Mouse (Mus musculus) embryo, embryonic 11.5 days (tissue): Measurements from ENCODE around the gene Farsb.
"Not testable (repeated sequence)": the region's sequence is repeated elsewhere in the genome, so short reads cannot be mapped to it uniquely, and the experiment has no call there.

Experiments
- DNase-seq: peaks from one replicate; pipeline ENCODE4 v3.0.0-alpha.2; 2012; ENCODE audit warnings: low read depth, low spot score

Gene Farsb

DNA sequence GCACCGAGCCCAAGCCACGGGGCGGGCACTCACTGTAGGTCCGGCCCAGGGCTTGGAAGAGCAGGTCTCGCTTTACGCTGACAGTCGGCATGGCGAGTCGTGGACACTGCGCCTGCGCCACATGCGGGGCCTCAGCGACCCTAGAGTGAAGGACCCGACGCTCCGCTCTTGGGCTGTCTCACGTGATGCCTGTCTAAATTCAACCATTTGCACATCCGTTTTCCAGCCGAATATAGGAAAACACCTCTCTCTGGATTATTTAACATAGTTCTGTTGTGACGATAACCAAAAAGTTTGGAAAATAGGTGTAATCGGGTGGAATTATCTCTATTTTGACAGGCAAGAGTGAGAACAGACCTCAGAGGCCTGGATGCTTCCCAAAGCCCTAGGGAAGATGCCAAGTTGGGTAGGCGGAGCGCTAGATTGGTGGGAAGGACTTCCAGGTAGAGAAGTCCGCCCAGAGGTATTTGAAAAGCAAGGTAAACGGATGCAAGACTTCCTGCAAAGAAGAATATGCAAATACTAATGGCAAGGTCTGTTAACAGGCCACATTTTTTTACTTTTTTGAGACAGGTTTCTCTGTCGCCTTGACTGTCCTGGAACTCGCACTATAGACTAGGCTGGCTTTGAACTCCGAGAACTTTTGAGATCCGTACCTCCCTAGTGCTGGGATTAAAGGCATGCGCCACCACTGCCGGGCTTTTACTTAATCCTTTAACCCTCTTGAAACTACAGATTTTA, at the start of gene Farsb:
Farsb (minus strand) TSS at position 146 of the 741 bp plus-strand sequence.
- DNase-seq: peak; percentile 86

DNA sequence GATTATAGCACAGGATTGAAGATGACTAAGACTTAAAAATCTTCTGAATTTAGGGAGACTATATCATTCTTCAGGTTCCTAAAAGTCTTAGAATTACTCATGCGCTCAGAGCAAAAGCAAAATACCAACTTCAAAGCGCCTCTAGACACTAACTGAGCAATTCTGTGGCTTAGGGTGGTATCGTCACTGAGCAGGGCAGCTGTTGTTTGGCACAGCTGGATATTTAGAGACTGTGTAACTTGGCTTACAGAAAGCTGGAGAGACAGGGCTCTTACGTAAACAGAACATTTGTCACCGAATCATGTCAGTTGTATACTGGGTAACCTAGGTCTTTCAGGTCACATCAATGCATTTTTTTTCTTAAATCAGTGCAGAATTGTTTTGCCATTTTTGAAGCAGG, 49.7 kb upstream of the Farsb start:
- DNase-seq: no peak

DNA sequence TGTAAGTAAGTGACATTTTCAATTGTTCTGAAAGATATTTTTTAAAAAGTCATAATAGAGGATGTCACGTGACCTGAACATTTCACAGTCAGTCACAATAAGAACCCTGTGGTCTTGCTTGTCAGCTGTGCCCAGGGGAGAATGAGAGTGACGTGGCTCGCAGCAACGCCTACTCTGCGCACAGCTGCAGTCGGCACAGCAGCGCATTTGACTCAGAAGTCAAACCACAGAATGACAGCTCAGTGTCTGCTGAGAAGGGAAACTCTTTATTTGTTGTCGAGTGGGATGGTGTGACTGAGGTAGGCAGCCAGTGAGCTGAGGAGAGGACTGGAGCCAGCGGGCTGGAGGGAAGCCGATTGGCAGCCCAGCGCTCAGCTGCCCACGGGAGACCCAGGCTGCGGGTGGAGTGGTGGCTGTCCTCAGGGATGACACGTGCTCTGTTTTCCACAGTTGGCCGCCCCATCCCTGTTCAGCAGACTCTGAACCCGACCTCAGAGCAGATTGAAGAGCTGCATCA, 48.9 kb upstream of the Farsb start:
- peak; percentile 22 for DNase-seq

DNA sequence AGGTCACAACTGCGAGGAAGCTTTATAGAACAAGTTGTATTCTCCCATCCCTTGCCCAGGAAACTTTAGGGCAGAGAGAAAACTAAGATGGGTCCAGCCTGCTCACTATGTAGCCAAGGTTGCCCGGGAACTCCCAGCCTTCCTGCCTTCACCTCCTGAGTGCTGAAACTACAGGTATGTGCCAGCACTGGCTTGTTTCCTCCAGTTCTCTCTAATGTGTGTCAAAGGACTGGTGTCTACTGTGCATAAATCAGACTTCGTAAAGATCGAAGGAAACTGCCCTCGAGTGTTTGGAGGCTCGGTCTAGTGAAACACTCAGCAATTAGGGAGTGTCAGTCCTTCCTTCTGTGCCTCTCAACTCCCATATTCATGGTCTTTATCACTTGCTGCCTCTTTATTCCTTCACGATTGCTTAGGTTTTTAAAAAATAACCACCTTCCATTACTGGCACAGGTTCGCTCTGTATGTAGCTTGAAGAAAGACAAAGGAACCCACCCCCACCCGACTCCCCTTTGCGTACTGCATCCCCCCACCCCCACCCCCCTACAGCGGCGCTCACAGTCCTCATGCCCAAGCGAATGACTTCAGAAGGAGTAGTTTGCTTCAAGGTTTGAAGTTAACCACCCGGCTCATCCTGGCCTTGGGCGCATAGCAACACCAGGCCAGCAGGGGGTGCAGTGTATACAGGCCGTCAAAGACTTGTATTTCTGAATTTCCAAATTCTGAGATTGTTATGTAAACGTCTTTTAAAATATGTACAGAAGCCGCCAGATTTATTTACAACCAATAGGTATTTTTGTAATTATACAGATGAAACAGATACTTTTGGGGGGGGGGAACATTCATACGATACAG, 47.8 kb upstream of the Farsb start:
- DNase-seq: peak; percentile 56

DNA sequence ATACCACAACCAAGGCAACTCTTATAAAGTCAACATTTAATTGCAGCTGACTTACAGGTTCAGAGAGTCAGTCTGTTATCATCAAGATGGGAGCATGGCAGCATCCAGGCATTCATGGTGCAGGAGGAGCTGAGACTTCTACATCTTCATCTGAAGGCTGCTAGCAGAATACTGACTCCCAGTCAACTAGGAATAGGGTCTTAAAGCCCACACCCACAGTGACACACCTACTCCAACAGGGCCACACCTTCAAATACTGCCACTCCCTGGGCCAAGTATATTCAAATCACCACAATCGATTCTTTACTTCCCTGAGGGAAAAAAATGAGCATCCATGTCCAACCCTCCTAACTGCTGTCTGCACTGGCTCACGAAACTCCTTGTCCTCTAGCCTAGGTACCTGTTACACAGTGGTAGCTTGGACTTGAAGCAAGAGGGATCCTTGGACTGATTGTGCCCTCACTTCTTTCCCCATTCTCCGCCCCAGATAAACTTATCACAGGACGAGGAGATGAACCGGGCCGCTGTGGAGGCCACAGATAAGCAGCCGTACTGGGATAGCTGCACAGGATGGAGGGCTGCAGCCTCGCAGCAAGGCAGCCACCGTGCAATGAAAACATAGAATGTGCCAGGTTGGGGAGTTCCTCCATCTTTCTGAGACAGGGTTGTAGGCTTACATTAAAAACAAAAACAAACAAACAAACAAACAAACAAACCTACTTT, 45.9 kb upstream of the Farsb start:
- no peak for DNase-seq

DNA sequence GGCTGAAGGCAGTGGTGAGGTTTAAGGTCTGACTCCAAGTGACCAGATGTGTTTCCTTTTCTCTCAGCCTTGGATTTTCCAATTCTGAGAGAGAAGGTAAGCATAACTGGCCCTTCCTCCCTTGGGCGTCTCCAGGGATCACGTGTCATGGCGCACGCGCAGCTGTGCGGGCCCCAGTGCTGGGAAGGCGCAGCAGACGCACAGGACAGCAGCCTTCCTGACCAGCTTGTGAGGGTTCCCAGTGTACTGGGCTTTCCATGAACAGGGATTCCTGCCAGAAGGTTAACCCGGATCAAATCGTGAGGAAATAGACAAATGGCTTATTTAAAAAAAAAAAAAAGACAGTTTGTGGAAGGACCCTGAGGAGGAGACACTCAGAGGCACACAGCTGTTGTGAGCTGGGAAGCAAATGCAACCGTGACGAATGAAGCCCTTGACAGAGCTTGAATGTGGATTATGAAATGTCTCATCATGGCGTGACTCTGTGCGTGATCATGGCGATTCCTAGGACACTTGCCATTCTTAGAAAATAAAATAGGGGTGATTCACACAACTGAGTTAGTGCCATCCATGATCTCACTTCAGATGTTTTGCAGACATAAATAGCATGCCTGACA, 43.6 kb upstream of the Farsb start:
- no peak for DNase-seq

DNA sequence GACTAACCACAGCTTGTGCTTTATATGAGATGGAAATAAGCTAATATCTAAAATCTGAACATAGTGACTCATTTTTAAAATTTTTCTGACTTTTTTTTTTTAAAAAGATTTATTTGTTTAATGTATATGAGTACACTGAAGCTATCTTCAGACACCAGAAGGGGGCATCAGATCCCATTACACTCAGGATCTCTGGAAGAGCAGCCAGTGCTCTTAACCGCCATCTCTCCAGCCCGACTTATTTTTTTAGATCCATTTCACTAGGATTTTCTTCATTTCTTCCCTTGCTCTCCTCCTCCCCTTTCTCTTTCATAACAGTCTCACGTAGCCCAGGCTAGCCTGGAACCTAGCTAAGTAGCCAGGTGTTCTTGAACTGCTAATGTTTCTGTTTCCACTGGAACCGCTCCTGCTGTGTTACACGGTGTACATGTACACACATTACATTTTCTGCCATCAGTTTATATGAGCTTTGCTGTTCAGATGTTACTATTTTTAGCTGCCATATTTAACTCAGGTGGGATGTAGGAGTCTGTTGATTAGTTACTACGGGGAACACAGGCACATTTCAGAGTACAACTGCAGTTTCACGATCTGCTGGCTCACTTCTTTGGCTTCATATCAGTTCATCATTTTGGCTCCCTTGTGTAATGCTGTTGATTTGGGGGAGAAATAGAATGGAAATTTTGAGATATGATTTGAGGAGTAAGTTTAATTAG, 42.0 kb upstream of the Farsb start:
- DNase-seq: no peak

DNA sequence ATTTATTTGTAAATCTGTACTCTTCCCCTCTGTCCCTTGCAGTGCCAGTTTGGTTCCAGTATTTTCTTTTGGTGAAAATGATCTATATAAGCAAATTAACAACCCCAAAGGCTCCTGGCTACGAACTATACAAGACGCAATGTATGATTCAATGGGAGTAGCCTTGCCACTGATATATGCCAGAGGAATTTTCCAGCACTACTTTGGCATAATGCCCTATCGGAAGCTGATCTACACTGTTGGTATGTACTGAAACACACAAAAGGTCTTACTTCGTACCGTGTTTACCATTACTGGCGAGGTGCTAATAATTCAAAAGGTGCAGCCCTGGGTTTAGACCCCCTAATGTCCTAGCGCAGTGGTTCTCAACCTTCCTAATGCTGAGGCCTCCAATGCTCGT, 40.3 kb upstream of the Farsb start:
- DNase-seq: no peak

DNA sequence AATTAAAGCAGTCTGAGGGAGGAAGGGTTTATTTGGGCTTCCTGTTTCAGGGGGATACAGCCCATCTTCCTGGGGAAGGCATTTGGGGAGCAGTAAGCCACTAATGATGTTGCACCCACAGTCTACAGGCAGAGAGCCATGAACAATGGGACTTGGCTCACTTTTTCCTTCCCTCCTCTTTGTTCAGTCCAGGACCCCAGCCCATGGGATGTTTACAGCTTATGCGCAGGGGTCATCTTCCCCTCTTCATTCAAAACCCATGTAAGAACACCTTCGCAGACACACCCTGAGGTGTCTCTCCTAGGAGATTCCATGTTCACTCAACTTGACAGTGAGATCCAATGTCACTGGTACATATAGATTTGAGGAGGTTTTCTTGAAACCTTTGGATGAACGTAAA, 39.7 kb upstream of the Farsb start:
- DNase-seq: no peak

DNA sequence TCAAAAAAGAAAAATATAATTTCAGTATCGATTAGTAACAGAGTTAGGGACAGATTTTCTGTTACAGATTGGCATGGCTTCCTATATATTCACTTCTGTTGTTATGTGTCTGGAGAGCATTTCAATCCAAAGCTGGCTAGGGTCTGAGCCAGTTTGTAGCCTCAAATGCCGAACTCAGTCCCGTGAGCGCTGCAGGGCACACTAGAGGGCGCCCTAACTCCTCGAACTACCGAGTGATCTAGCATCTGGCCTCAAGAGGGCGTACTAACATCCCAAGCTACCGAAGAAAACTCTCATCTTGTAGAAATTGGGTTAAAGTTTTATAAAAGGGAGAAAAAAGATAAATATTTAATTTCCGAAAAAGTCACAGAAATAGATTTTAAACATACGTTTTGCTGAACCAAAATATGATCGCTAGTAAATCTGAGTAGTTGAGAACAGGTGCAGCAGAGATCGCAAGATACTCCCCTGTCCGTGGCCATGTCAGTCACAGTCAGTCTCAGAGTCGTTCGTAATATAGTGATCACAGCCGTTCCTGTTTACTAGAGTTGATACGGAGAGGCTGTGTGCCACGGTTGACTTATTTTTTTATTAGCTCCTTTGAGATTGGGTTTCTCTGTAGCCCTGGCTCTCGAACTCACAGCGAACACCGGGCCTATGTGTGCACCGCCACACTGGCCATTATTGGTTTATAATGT, 36.6 kb upstream of the Farsb start:
- DNase-seq: no peak

DNA sequence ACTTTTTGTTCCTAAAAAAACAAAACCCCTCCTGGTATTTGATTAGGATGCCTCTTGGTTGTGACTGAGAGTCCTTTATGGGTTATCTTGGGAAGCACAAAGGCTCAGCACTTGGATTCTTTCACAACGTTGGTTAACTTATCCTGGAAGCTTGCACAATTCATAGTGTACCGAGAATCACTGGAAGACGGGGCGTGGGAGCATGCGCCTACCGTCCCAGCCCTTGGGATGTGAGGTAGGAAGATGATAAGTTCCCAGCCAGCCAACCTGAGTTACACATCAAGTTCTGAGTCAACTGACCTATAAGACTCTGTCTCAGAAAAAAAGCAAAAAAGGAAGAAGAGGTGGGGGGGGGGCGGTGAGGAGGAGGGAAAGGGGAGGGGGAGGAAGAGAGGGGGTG, 30.2 kb upstream of the Farsb start:
- DNase-seq: no peak

DNA sequence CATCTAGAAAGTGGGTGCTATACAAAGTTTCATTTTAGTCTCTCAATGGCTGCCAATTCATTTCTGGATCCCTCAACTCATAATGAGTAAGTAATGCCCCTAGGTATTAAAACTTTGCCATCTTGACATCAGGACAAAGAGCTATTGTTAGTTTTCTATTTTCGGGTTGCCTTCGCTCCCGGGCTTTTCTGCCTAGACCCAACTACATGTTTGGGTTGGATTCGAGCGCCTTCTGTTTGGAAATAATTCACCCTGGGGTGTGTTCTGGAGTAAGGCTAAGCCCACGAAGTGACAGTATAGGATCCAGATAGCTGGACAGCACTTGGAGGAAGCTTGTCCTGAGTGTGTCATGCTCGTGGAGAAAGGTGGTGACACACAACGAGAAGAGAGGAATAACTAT, 24.1 kb upstream of the Farsb start:
- no peak for DNase-seq

DNA sequence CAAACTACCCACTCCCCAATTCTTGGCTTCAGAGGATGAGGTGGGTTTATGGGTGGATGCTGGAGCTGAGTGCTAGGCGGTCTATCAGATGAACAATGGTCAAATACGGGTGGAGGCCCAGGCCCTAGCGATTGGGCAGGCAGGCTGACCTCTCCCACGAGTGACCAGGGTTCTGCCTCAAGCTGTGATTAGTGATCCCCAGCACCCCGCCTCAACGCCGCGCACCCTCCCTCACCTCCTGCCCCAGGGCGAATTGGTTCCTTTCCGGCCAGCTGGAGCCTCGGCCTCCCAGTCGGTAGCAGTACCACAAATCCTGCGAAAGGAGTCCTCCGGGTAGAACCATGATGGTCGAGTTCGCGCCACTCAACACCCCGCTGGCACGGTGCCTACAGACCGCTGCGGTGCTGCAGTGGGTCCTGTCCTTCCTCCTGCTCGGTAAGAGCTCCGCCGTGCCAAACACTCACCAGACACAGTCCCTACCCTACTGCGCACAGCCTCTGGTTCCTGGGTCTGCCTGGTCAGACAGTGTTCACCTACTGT, 23.0 kb upstream of the Farsb start, which contains the start of gene BC035947:
BC035947 (minus strand) TSS at position 538 of the 540 bp plus-strand sequence.
- DNase-seq: no peak

DNA sequence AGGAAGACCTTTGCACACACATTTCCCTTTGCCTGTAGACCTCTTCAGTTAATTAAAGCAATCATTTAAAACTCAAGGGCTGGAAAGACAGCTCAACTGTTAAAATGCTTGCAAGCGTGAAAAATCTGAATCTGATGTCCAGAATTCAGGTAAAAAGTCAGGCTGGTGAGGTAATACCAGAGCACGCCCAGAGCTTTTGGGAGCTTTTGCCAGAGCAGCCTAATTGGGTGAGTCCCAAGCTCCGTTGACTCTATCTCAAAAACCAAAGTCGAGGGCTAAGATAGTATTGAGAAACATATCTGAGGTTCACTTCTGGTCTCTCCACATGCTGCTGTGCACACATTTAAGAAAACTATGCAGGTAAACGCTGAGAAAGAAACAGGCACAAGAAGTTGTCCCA, 22.2 kb upstream of the Farsb start, which contains the start of gene Mogat1:
Mogat1 (plus strand) TSS at position 130 of the 400 bp plus-strand sequence.
- no peak for DNase-seq

DNA sequence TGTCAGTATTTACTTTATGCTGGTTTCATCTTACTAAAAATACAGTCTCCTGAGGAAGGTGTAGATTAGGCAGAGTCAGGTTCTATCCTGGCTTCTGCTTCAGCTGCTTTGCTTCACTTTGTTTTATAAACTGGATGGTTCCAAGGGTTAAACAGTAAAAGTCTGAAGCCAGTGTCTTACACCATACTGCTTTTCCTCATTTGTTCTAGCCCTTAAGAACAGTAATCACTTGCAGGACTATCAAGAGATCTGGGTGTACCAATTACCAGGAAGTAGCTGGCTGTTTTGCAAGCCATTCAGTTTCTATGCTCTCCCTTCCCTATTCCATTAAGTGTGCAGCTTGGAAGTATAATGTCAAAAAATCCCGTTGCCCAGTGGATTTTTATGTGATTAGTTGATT, 18.4 kb upstream of the Farsb start:
- DNase-seq: no peak

DNA sequence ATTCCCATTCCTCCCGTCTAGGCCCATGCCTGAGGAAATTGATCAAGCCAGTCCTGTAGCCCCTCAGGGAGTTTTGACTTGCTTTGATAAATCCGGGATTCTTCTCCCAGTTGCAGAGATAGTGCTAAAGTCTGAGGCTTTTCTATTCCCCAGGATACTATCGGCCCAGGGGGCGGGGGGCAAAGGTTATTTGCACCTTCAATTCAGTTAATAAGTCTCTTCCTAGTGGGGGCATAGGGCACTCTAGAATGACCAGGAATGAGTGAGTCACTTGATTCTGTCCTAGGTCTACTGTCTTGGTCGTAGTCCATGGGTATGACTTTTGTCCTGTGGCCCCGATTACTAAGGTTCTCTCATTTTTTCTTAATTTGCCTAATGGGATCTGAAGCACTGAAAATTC, 13.8 kb upstream of the Farsb start:
- no peak for DNase-seq

DNA sequence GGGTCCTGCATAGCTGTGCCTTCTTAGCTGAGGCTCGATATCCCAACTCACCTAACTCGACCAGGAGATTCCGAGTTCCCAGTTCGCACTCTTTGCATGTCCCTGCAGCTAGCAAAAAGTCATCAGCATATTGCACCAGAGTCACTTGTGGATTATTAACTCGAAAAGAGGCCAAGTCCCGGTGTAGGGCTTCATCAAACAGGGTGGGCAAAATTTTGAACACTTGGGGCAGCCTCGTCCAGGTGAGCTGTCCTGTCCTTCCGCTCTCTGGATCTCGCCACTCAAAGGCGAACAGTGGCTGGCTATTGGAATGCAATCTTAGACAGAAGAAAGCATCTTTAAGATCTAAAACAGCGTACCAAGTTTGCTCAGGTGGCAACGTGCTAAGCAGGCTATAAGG, 13.2 kb upstream of the Farsb start:
- DNase-seq: not testable (repeated sequence)

DNA sequence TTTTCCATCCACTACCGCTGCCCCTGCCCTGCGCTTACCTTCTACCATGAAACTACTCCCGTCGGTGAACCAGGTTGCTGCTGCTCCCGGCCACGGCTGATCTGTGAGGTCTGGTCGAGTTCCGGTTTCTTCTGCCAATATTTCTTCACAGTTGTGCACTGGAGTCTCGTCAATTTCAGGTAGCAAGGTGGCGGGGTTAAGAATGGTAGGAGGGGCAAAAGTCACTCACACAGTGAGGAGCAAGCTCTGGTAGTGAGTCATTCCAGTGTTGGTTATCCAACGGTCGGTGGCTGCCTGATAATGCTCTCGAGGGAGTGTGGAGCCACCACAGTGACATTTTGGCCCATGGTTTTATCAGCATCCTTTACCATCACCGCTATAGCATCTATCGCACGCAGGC, 12.3 kb upstream of the Farsb start:
- no peak for DNase-seq

DNA sequence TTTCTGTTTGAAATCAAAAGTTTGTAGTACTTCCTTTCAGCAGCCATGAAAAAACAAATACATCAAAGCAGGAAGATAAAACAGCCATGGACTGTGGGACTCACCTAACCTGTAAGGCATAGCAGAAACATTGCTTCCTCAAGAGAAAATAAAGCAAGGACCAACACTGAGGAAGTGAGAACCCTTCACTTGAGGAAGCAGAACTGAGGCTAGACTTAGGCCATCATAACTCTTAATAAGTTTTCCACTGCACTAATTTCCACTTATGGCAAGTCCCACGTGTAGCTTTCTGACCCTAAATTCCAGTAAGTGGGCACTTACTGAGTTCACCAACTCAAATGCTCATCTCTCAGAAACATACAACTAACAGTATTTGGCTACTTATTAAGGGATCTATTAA, 1.4 kb upstream of the Farsb start:
- DNase-seq: no peak

DNA sequence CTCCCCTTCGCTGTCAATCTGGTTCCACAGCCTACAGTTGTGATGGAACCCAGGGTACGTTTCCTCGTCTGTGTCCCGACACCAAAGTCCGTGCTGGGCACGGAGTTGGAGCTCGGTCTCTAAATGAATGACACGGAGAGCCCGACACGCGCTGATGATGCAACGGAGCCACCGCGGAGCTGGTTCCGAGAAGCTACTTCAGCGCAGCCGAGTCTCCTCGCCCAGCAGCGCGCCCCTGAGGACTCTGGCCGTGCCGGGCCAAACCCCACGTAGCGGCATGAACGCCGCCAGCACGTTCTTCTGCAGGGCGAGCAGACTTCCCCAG, 308 bp downstream of the Farsb start:
- DNase-seq: no peak
